Mouse (Mus musculus): ENCODE results near the gene Galns. TPM values are rescaled to one million over a fixed set of nuclear protein-coding genes. Genes with fewer than 3 reads are reported as not detected.
"Not testable (repeated sequence)": the region's sequence is repeated elsewhere in the genome, so short reads cannot be mapped to it uniquely, and the experiment has no call there.

Galns gene
- polyA plus RNA-seq, 1 experiment: 20.4 TPM

GRCm38 (mm10) chr8:122576648-122577022 is 34.6 kb downstream of the Galns start, which contains the start of gene Aprt:
Gene Aprt, minus strand, starts transcription at chr8:122576909.
- TF ChIP-seq POLR2A (IDR thresholded peaks at IDR 0.05; ENCODE audit: low read depth, low read length) (peak; percentile 73; the same call in 1 of the 2 replicates), CTCF (IDR thresholded peaks at IDR 0.05; ENCODE audit: extremely low read depth, insufficient read length, insufficient replicate concordance, low read depth, low read length) (no peak)
- Histone ChIP-seq H3K4me3 (ENCODE audit: low read depth, low read length) (peak within 1 kb of the TSS; percentile 87), H3K27ac (ENCODE audit: insufficient read depth, low read depth, low read length) (peak within 1 kb of the TSS; percentile 97), H3K27me3 (ENCODE audit: control insufficient read depth, insufficient read depth, low read length) (no peaks in the 10 kb centered on the region), H3K4me1 (ENCODE audit: control insufficient read depth, insufficient read depth, insufficient read length, low read length) (peaks cover 29% of the 10 kb centered on the region), H3K36me3 (ENCODE audit: control insufficient read depth, insufficient read depth, low read length) (peaks cover 10% of the 10 kb centered on the region; the same call in 1 of the 2 replicates)
- WGBS: 1% methylated on average over 39 of the region's 39 CpGs

GRCm38 (mm10) chr8:122575735-122576647 is 35.3 kb downstream of the Galns start:
- Histone ChIP-seq H3K27me3 (ENCODE audit: control insufficient read depth, insufficient read depth, low read length) (no peaks in the 10 kb centered on the region), H3K4me3 (ENCODE audit: low read depth, low read length) (peak overlapping the region; percentile 87), H3K4me1 (ENCODE audit: control insufficient read depth, insufficient read depth, insufficient read length, low read length) (peaks cover 30% of the 10 kb centered on the region), H3K27ac (ENCODE audit: insufficient read depth, low read depth, low read length) (peak overlapping the region; percentile 97), H3K36me3 (ENCODE audit: control insufficient read depth, insufficient read depth, low read length) (peaks cover 16% of the 10 kb centered on the region)
- WGBS: 7% methylated on average over 21 of the region's 21 CpGs
- TF ChIP-seq POLR2A (IDR thresholded peaks at IDR 0.05; ENCODE audit: low read depth, low read length): 0 out of 2 replicates have a peak, but pooled peaks have one; percentile 35
- TF ChIP-seq CTCF (IDR thresholded peaks at IDR 0.05; ENCODE audit: extremely low read depth, insufficient read length, insufficient replicate concordance, low read depth, low read length): no peak

- TF ChIP-seq CTCF (IDR thresholded peaks at IDR 0.05; ENCODE audit: extremely low read depth, insufficient read length, insufficient replicate concordance, low read depth, low read length) (no peak), POLR2A (IDR thresholded peaks at IDR 0.05; ENCODE audit: low read depth, low read length) (no peak)
- 33% methylated on average over 8 of the region's 8 CpGs for WGBS
- peaks cover 19% of the 10 kb centered on the region for H3K36me3 ChIP-seq (ENCODE audit: control insufficient read depth, insufficient read depth, low read length)
- H3K4me1 ChIP-seq (ENCODE audit: control insufficient read depth, insufficient read depth, insufficient read length, low read length): peaks cover 30% of the 10 kb centered on the region
- H3K4me3 ChIP-seq (ENCODE audit: low read depth, low read length): peak overlapping the region; percentile 87
- H3K27me3 ChIP-seq (ENCODE audit: control insufficient read depth, insufficient read depth, low read length): no peaks in the 10 kb centered on the region
- peak overlapping the region; percentile 97 for H3K27ac ChIP-seq (ENCODE audit: insufficient read depth, low read depth, low read length)
Measured at GRCm38 (mm10) chr8:122575286-122575685, 36.0 kb downstream of the Galns start.

GRCm38 (mm10) chr8:122574667-122575251 is 36.5 kb downstream of the Galns start:
- Histone ChIP-seq H3K27me3 (ENCODE audit: control insufficient read depth, insufficient read depth, low read length) (no peaks in the 10 kb centered on the region), H3K36me3 (ENCODE audit: control insufficient read depth, insufficient read depth, low read length) (peaks cover 20% of the 10 kb centered on the region), H3K4me3 (ENCODE audit: low read depth, low read length) (peak overlapping the region; percentile 87), H3K4me1 (ENCODE audit: control insufficient read depth, insufficient read depth, insufficient read length, low read length) (peaks cover 30% of the 10 kb centered on the region), H3K27ac (ENCODE audit: insufficient read depth, low read depth, low read length) (peak overlapping the region; percentile 97)
- WGBS: 20% methylated on average over 10 of the region's 10 CpGs
- no peak for TF ChIP-seq CTCF (IDR thresholded peaks at IDR 0.05; ENCODE audit: extremely low read depth, insufficient read length, insufficient replicate concordance, low read depth, low read length)
- peak; percentile 81 for TF ChIP-seq POLR2A (IDR thresholded peaks at IDR 0.05; ENCODE audit: low read depth, low read length)

- WGBS: 21% methylated on average over 3 of the region's 3 CpGs
- H3K4me3 ChIP-seq (ENCODE audit: low read depth, low read length): no peak overlapping the region
- H3K36me3 ChIP-seq (ENCODE audit: control insufficient read depth, insufficient read depth, low read length): peaks cover 20% of the 10 kb centered on the region
- TF ChIP-seq POLR2A (IDR thresholded peaks at IDR 0.05; ENCODE audit: low read depth, low read length) (no peak), CTCF (IDR thresholded peaks at IDR 0.05; ENCODE audit: extremely low read depth, insufficient read length, insufficient replicate concordance, low read depth, low read length) (no peak)
- H3K27me3 ChIP-seq (ENCODE audit: control insufficient read depth, insufficient read depth, low read length): no peaks in the 10 kb centered on the region
- H3K4me1 ChIP-seq (ENCODE audit: control insufficient read depth, insufficient read depth, insufficient read length, low read length): peaks cover 33% of the 10 kb centered on the region
- H3K27ac ChIP-seq (ENCODE audit: insufficient read depth, low read depth, low read length): peak overlapping the region; percentile 91
Measured at GRCm38 (mm10) chr8:122574264-122574663, 37.0 kb downstream of the Galns start.

- peak overlapping the region; percentile 91 for H3K27ac ChIP-seq (ENCODE audit: insufficient read depth, low read depth, low read length)
Measured at GRCm38 (mm10) chr8:122573577-122573976, 37.7 kb downstream of the Galns start.

DNA sequence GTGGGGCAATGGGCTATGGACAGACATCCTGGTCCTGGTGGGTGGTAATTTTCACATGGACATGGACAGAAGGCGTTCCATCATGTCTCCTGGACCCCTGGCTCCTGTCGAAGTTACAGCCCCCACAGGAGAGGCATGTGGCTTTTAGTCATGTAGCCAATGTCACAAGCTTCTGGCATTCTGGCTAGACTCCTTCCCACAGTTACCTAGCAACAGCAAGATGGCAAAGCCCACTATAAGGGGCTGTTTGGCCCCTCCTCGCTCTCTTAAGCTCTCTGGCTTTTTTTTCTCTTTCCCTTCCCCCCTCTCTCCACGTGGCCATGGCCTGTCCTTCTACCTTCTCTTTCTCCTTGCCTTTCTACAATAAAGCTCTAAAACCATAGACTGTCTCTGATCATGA is 38.1 kb downstream of the Galns start:
- not testable (repeated sequence) for H3K4me3 ChIP-seq (ENCODE audit: low read depth, low read length); H3K27me3 ChIP-seq (ENCODE audit: control insufficient read depth, insufficient read depth, low read length)
- Histone ChIP-seq H3K4me1 (ENCODE audit: control insufficient read depth, insufficient read depth, insufficient read length, low read length) (peaks cover 37% of the 10 kb centered on the region), H3K27ac (ENCODE audit: insufficient read depth, low read depth, low read length) (peak overlapping the region; percentile 91; the same call in 1 of the 2 replicates), H3K36me3 (ENCODE audit: control insufficient read depth, insufficient read depth, low read length) (peaks cover 20% of the 10 kb centered on the region)
- 62% methylated on average over 4 of the region's 4 CpGs for WGBS

More at GRCm38 (mm10) chr8:122573577-122573976, 37.7 kb downstream of the Galns start:
- WGBS: 59% methylated on average over 9 of the region's 9 CpGs
- Histone ChIP-seq H3K27me3 (ENCODE audit: control insufficient read depth, insufficient read depth, low read length) (no peaks in the 10 kb centered on the region), H3K4me3 (ENCODE audit: low read depth, low read length) (no peak overlapping the region), H3K4me1 (ENCODE audit: control insufficient read depth, insufficient read depth, insufficient read length, low read length) (peaks cover 37% of the 10 kb centered on the region), H3K36me3 (ENCODE audit: control insufficient read depth, insufficient read depth, low read length) (peaks cover 20% of the 10 kb centered on the region)
- TF ChIP-seq CTCF (IDR thresholded peaks at IDR 0.05; ENCODE audit: extremely low read depth, insufficient read length, insufficient replicate concordance, low read depth, low read length): no peak
- TF ChIP-seq POLR2A (IDR thresholded peaks at IDR 0.05; ENCODE audit: low read depth, low read length): no peak
